Mouse (Mus musculus) midbrain, embryonic 14.5 days (tissue): ENCODE results near the gene Bfsp2. TPM values are rescaled to one million over a fixed set of nuclear protein-coding genes. Genes with fewer than 3 reads are reported as not detected.

Source experiments
- ATAC-seq: fragments of 200-750 bp; cut with Nextera tagmentation; 2 replicates; pipeline ENCODE4 v1.8.0; 2017; ENCODE audit warnings: moderate number of reproducible peaks, moderate library complexity; ENCODE audit not compliant: low FRiP score, low TSS enrichment
- DNase-seq: peaks from one replicate; pipeline ENCODE4 v3.0.0-alpha.2; 2015
- H3K27ac ChIP-seq: fragments of 300-500 bp; sonication (generic); replicated peaks from 2 replicates; pipeline ENCODE4 v1.5.1; 2014; ENCODE audit warnings: mild to moderate bottlenecking, low read depth, low read length, moderate library complexity
- H3K27me3 ChIP-seq: fragments of 300-500 bp; sonication (generic); 2 replicates; pipeline ENCODE4 v1.6.1; 2014; ENCODE audit warnings: low read length, control low read depth, mixed read lengths; ENCODE audit not compliant: control insufficient read depth, insufficient read depth
- H3K36me3 ChIP-seq: fragments of 300-500 bp; sonication (generic); 2 replicates; pipeline ENCODE4 v1.6.1; 2014; ENCODE audit warnings: low read length, control low read depth; ENCODE audit not compliant: control insufficient read depth, insufficient read depth
- H3K4me1 ChIP-seq: fragments of 300-500 bp; sonication (generic); 2 replicates; pipeline ENCODE4 v1.6.1; 2014; ENCODE audit warnings: mild to moderate bottlenecking, antibody characterized with exemption, low read length, control low read depth; ENCODE audit not compliant: control insufficient read depth, insufficient read depth
- H3K4me2 ChIP-seq: fragments of 300-500 bp; sonication (generic); 2 replicates; pipeline ENCODE4 v1.6.1; 2014; ENCODE audit warnings: mild to moderate bottlenecking, low read length, moderate library complexity
- H3K4me3 ChIP-seq: fragments of 300-500 bp; sonication (generic); replicated peaks from 2 replicates; pipeline ENCODE4 v1.5.1; 2014; ENCODE audit warnings: low read depth, low read length
- H3K9ac ChIP-seq: fragments of 300-500 bp; sonication (generic); replicated peaks from 2 replicates; pipeline ENCODE4 v1.6.1; 2014; ENCODE audit warnings: mild to moderate bottlenecking, low read length, moderate library complexity
- H3K9me3 ChIP-seq: fragments of 300-500 bp; sonication (generic); 2 replicates; pipeline ENCODE4 v1.6.1; 2016; ENCODE audit warnings: low read length, control low read depth, mixed read lengths; ENCODE audit not compliant: control insufficient read depth
- WGBS: fragments of 180-500 bp; shearing (Covaris S2); extraction: QIAGEN DNeasy Blood & Tissue Kit; methylation state at CpG from one replicate; pipeline ENCODE4 v1.1.7; 2014; 5-methylcytosine and 5-hydroxymethylcytosine counted together
- polyA plus RNA-seq: library from polyadenylated mRNA; unstranded; fragments of >200 nt; fragmentation: Nextera tagmentation; extraction: Ambion mirVana; gene quantifications from 2 replicates; pipeline ENCODE4 v1.2.1, GENCODE M21; 2014

The Bfsp2 gene
- polyA plus RNA-seq, 1 experiment from 2014 or later: 2.7 TPM

DNA sequence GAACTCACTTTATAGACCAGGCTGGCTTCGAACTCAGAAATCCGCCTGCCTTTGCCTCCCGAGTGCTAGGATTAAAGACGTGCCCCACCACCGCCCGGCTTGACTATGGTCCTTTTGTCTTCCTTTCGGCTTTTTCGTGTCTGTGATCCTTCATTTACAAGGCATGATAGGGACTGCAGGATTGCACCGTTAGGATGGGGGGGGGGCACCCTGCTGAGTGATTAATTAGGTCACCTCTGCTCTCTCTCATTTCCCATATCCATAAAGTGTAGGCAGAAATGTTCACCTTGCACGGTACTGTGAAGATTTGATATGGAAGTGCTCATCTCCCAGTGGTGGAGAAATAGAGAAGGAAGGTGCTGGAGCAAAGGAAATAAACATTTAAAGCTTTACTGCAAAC lies 101.5 kb downstream of the Bfsp2 start:
- H3K9ac ChIP-seq: no peak overlapping the region
- no peaks in the 10 kb centered on the region for H3K9me3 ChIP-seq
- no peak overlapping the region for H3K27ac ChIP-seq
- no peaks in the 10 kb centered on the region for H3K27me3 ChIP-seq
- no peak for DNase-seq
- H3K4me3 ChIP-seq: no peak overlapping the region
- H3K36me3 ChIP-seq: no peaks in the 10 kb centered on the region
- 46% methylated on average over 10 of the region's 10 CpGs for WGBS
- H3K4me2 ChIP-seq: no peak overlapping the region
- ATAC-seq: no peak
- no peaks in the 10 kb centered on the region for H3K4me1 ChIP-seq

DNA sequence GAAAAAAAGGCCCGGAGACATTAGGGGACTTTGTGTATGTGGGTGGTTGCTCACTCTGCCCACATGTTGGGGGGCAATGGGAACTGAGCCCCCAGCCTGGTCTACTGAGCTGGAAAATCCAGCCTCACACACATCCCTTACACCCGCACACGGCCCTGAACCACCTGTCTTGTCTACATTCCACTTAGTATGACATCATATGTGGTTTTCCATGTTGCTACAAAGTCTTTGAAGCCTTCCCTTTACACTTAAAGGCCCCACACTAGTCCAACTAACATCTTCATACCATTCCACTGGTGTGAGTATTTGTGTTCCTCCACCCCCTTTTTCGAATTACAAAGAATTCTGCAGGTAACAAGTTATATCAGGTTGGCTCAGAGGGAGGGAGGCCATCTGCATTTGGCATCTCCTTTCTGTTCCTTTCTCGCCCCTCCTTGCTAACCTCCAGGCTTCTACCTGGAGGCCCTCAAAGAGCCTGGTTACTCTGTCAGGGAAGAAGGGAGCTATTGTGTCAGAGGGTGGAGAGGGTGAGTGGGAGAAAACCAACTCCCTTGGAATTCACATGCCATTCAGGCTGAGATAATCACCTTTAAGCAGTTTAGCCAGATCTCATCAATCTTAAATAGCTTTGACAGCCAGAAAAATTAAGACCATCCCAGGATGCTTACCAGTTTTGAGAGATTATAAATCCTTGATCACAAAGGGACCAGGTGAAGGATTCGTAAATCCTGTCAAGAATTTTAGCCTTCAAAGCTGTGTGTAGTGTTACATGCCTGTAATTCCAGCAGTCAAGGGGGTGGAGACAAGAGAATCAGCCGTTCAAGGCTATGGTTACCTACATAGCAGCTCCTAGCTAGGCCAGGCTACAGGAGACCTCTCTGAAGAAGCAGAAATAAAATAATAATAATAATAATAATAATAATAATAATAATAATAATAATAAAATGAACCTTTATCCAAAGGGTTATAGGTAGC lies 103.6 kb downstream of the Bfsp2 start:
- no peak overlapping the region for H3K4me3 ChIP-seq
- no peak overlapping the region for H3K9ac ChIP-seq
- H3K4me1 ChIP-seq: no peaks in the 10 kb centered on the region
- H3K9me3 ChIP-seq: no peaks in the 10 kb centered on the region
- no peaks in the 10 kb centered on the region for H3K36me3 ChIP-seq
- ATAC-seq (no peak), DNase-seq (no peak)
- H3K27ac ChIP-seq: no peak overlapping the region
- 56% methylated on average over 7 of the region's 7 CpGs for WGBS
- no peaks in the 10 kb centered on the region for H3K27me3 ChIP-seq
- no peak overlapping the region for H3K4me2 ChIP-seq

Other genes starting within 250 kb of the Bfsp2 start
- 16.7 and 30.6 TPM in 2 replicates for gene Trf, start 250.0 kb downstream of the Bfsp2 start, polyA plus RNA-seq
- 0.14 TPM in 1 of 2 replicates, not detected in the other for gene 1300017J02Rik, start 175.3 kb downstream of the Bfsp2 start, polyA plus RNA-seq
- gene Topbp1, start 175.2 kb downstream of the Bfsp2 start, polyA plus RNA-seq: 16.4 and 23.8 TPM in 2 replicates
- gene Cdv3, start 114.6 kb downstream of the Bfsp2 start, polyA plus RNA-seq: 62.0 and 76.0 TPM in 2 replicates